Mouse (Mus musculus) neural tube, embryonic 13.5 days (tissue): ENCODE measurements around the gene Srsf2. TPM values are rescaled to one million over a fixed set of nuclear protein-coding genes. Genes with fewer than 3 reads are reported as not detected.
A peak's percentile ranks its signal among the peaks of the same experiment; 100 is the strongest.
"Not testable (repeated sequence)": the region's sequence is repeated elsewhere in the genome, so short reads cannot be mapped to it uniquely, and the experiment has no call there.

Experiments
- ATAC-seq: fragments of 200-750 bp; cut with Nextera tagmentation; 2 replicates; pipeline ENCODE4 v1.8.0; 2017; ENCODE audit warnings: low read depth, mild to moderate bottlenecking, moderate TSS enrichment, moderate library complexity
- H3K27ac ChIP-seq: fragments of 300-500 bp; sonication (generic); replicated peaks from 2 replicates; pipeline ENCODE4 v1.5.1; 2015; ENCODE audit warnings: moderate library complexity, mild to moderate bottlenecking, inconsistent platforms
- H3K27me3 ChIP-seq: fragments of 300-500 bp; sonication (generic); 2 replicates; pipeline ENCODE4 v1.6.1; 2015; ENCODE audit warnings: mild to moderate bottlenecking, inconsistent platforms
- H3K36me3 ChIP-seq: fragments of 300-500 bp; sonication (generic); 2 replicates; pipeline ENCODE4 v1.6.1; 2015; ENCODE audit warnings: mild to moderate bottlenecking, inconsistent platforms
- H3K4me1 ChIP-seq: fragments of 300-500 bp; sonication (generic); replicated peaks from 2 replicates; pipeline ENCODE4 v1.6.1; 2015; ENCODE audit warnings: inconsistent platforms
- H3K4me2 ChIP-seq: fragments of 300-500 bp; sonication (generic); 2 replicates; pipeline ENCODE4 v1.6.1; 2015; ENCODE audit warnings: inconsistent platforms, mild to moderate bottlenecking, moderate library complexity
- H3K4me3 ChIP-seq: fragments of 300-500 bp; sonication (generic); 2 replicates; pipeline ENCODE4 v1.5.1; 2015; ENCODE audit warnings: mild to moderate bottlenecking, inconsistent platforms
- H3K9ac ChIP-seq: fragments of 300-500 bp; sonication (generic); 2 replicates; pipeline ENCODE4 v1.6.1; 2015; ENCODE audit warnings: moderate library complexity, mild to moderate bottlenecking, inconsistent platforms
- H3K9me3 ChIP-seq: fragments of 300-500 bp; sonication (generic); 2 replicates; pipeline ENCODE4 v1.6.1; 2016; ENCODE audit warnings: inconsistent platforms
- WGBS: fragments of 180-500 bp; shearing (Covaris S2); methylation state at CpG from one replicate; pipeline ENCODE4 v1.1.7; 2015; 5-methylcytosine and 5-hydroxymethylcytosine counted together
- polyA plus RNA-seq: library from polyadenylated mRNA; unstranded; fragments of >200 nt; fragmentation: Nextera tagmentation; extraction: Ambion mirVana; gene quantifications from 2 replicates; pipeline ENCODE4 v1.2.1, GENCODE M21; 2015

Srsf2 gene
- polyA plus RNA-seq, 1 experiment from 2014 or later = 624 TPM

GRCm38 (mm10) chr11:116840748-116841147, 12.1 kb downstream of the Srsf2 start:
- Histone ChIP-seq H3K27ac (no peak overlapping the region), H3K4me1 (peaks cover 54% of the 10 kb centered on the region), H3K36me3 (peaks cover 57% of the 10 kb centered on the region), H3K4me2 (peak overlapping the region; percentile 94), H3K27me3 (no peaks in the 10 kb centered on the region), H3K9ac (peak overlapping the region; percentile 91), H3K9me3 (no peaks in the 10 kb centered on the region), H3K4me3 (peak overlapping the region; percentile 82)
- 86% methylated on average over 4 of the region's 4 CpGs for whole genome bisulfite sequencing
- ATAC-seq = no peak

- peak overlapping the region; percentile 46; the same call in 1 of the 2 replicates for H3K9ac ChIP-seq
- H3K27ac ChIP-seq = no peak overlapping the region
- H3K27me3 ChIP-seq = no peaks in the 10 kb centered on the region
- peaks cover 49% of the 10 kb centered on the region for H3K4me1 ChIP-seq
- H3K4me3 ChIP-seq = peak overlapping the region; percentile 20
- WGBS = 74% methylated on average over 7 of the region's 7 CpGs
- 0 out of 2 replicates have a peak overlapping the region, but pooled peaks have one; percentile 94 for H3K4me2 ChIP-seq
- no peaks in the 10 kb centered on the region for H3K9me3 ChIP-seq
- no peak for ATAC-seq
- H3K36me3 ChIP-seq = peaks cover 66% of the 10 kb centered on the region
Measured at GRCm38 (mm10) chr11:116839601-116840000, 13.3 kb downstream of the Srsf2 start.

GRCm38 (mm10) chr11:116838936-116839335, 14.0 kb downstream of the Srsf2 start:
- WGBS = 93% methylated on average over 14 of the region's 14 CpGs
- Histone ChIP-seq H3K27ac (no peak overlapping the region), H3K9me3 (no peaks in the 10 kb centered on the region), H3K36me3 (peaks cover 73% of the 10 kb centered on the region), H3K4me3 (no peak overlapping the region), H3K27me3 (no peaks in the 10 kb centered on the region), H3K4me2 (no peak overlapping the region), H3K4me1 (peaks cover 42% of the 10 kb centered on the region), H3K9ac (no peak overlapping the region)
- no peak for ATAC-seq

GRCm38 (mm10) chr11:116837441-116837840, 15.5 kb downstream of the Srsf2 start:
- Histone ChIP-seq H3K4me1 (peaks cover 49% of the 10 kb centered on the region), H3K36me3 (peaks cover 84% of the 10 kb centered on the region), H3K4me3 (no peak overlapping the region), H3K9me3 (no peaks in the 10 kb centered on the region), H3K4me2 (no peak overlapping the region), H3K27ac (no peak overlapping the region), H3K27me3 (no peaks in the 10 kb centered on the region), H3K9ac (no peak overlapping the region)
- 95% methylated on average over 10 of the region's 10 CpGs for WGBS
- ATAC-seq = no peak

- Histone ChIP-seq H3K4me3 (no peak overlapping the region), H3K4me1 (peaks cover 43% of the 10 kb centered on the region), H3K9ac (no peak overlapping the region), H3K27me3 (no peaks in the 10 kb centered on the region), H3K4me2 (no peak overlapping the region), H3K36me3 (peaks cover 87% of the 10 kb centered on the region), H3K9me3 (no peaks in the 10 kb centered on the region), H3K27ac (no peak overlapping the region)
- no peak for ATAC-seq
- 88% methylated on average over 4 of the region's 4 CpGs for WGBS
Measured at GRCm38 (mm10) chr11:116836283-116836682, 16.6 kb downstream of the Srsf2 start.

GRCm38 (mm10) chr11:116834954-116835353, 17.9 kb downstream of the Srsf2 start:
- ATAC-seq = no peak
- 91% methylated on average over 1 of the region's 1 CpGs for WGBS

GRCm38 (mm10) chr11:116832172-116832685, 20.7 kb downstream of the Srsf2 start:
- 35% methylated on average over 3 of the region's 4 CpGs for WGBS
- Histone ChIP-seq H3K4me3 (no peak overlapping the region), H3K4me1 (peaks cover 28% of the 10 kb centered on the region), H3K9me3 (no peaks in the 10 kb centered on the region), H3K36me3 (peaks cover 51% of the 10 kb centered on the region), H3K27me3 (no peaks in the 10 kb centered on the region), H3K27ac (peak overlapping the region; percentile 42; the same call in 1 of the 2 replicates), H3K9ac (no peak overlapping the region), H3K4me2 (no peak overlapping the region)
- no peak for ATAC-seq

More at GRCm38 (mm10) chr11:116834954-116835353, 17.9 kb downstream of the Srsf2 start:
- Histone ChIP-seq H3K4me2 (no peak overlapping the region), H3K9ac (no peak overlapping the region), H3K36me3 (peaks cover 78% of the 10 kb centered on the region), H3K4me3 (no peak overlapping the region), H3K27me3 (no peaks in the 10 kb centered on the region), H3K4me1 (peaks cover 29% of the 10 kb centered on the region), H3K9me3 (no peaks in the 10 kb centered on the region), H3K27ac (no peak overlapping the region)

GRCm38 (mm10) chr11:116827534-116828165, 25.2 kb downstream of the Srsf2 start, which contains the start of gene Mxra7:
TSS of gene Mxra7 (minus strand) at chr11:116828046.
- peaks cover 7% of the 10 kb centered on the region for H3K36me3 ChIP-seq
- H3K9ac ChIP-seq = peak within 1 kb of the TSS; percentile 96
- H3K27ac ChIP-seq = peak within 1 kb of the TSS; percentile 91
- ATAC-seq = peak; percentile 48; the same call in 1 of the 2 replicates
- H3K4me1 ChIP-seq = peaks cover 47% of the 10 kb centered on the region
- H3K4me3 ChIP-seq = peak within 1 kb of the TSS; percentile 77
- no peaks in the 10 kb centered on the region for H3K9me3 ChIP-seq
- H3K27me3 ChIP-seq = no peaks in the 10 kb centered on the region
- under 1% methylated on average over 58 of the region's 71 CpGs for WGBS
- peak within 1 kb of the TSS; percentile 81 for H3K4me2 ChIP-seq

- peak; percentile 41 for ATAC-seq
- Histone ChIP-seq H3K4me2 (peak overlapping the region; percentile 81), H3K27me3 (no peaks in the 10 kb centered on the region), H3K36me3 (peaks cover 7% of the 10 kb centered on the region), H3K9ac (peak overlapping the region; percentile 96), H3K4me3 (peak overlapping the region; percentile 77), H3K27ac (peak overlapping the region; percentile 91), H3K4me1 (peaks cover 50% of the 10 kb centered on the region), H3K9me3 (no peaks in the 10 kb centered on the region)
- 6% methylated on average over 17 of the region's 17 CpGs for WGBS
Measured at GRCm38 (mm10) chr11:116826550-116827504, 26.1 kb downstream of the Srsf2 start.

GRCm38 (mm10) chr11:116825230-116825629, 27.7 kb downstream of the Srsf2 start:
- Histone ChIP-seq H3K9me3 (no peaks in the 10 kb centered on the region), H3K4me1 (peaks cover 65% of the 10 kb centered on the region), H3K27me3 (no peaks in the 10 kb centered on the region), H3K9ac (peak overlapping the region; percentile 61), H3K27ac (peak overlapping the region; percentile 91), H3K36me3 (no peaks in the 10 kb centered on the region), H3K4me2 (peak overlapping the region; percentile 81), H3K4me3 (peak overlapping the region; percentile 77)
- 24% methylated on average over 5 of the region's 5 CpGs for WGBS
- ATAC-seq = no peak

GRCm38 (mm10) chr11:116823885-116824284, 29.0 kb downstream of the Srsf2 start:
- not testable (repeated sequence) for H3K9ac ChIP-seq, H3K36me3 ChIP-seq, H3K4me3 ChIP-seq, H3K27me3 ChIP-seq, H3K9me3 ChIP-seq, ATAC-seq, H3K4me2 ChIP-seq, H3K27ac ChIP-seq
- WGBS = 97% methylated on average over 10 of the region's 10 CpGs
- peaks cover 71% of the 10 kb centered on the region for H3K4me1 ChIP-seq

GRCm38 (mm10) chr11:116823255-116823654, 29.6 kb downstream of the Srsf2 start:
- no peak overlapping the region for H3K9ac ChIP-seq
- H3K9me3 ChIP-seq = no peaks in the 10 kb centered on the region
- no peaks in the 10 kb centered on the region for H3K27me3 ChIP-seq
- H3K4me3 ChIP-seq = no peak overlapping the region
- ATAC-seq = no peak
- WGBS = 100% methylated on average over 2 of the region's 2 CpGs
- no peak overlapping the region for H3K27ac ChIP-seq
- no peaks in the 10 kb centered on the region for H3K36me3 ChIP-seq
- peaks cover 71% of the 10 kb centered on the region for H3K4me1 ChIP-seq
- no peak overlapping the region for H3K4me2 ChIP-seq
